Mouse (Mus musculus) intestine, embryonic 15.5 days (tissue): Measurements from ENCODE around the gene Gm9603. TPM values are rescaled to one million over a fixed set of nuclear protein-coding genes. Genes with fewer than 3 reads are reported as not detected.
"Not testable (repeated sequence)": the region's sequence is repeated elsewhere in the genome, so short reads cannot be mapped to it uniquely, and the experiment has no call there.

ENCODE experiments used
- ATAC-seq: fragments of 200-750 bp; cut with Nextera tagmentation; 2 replicates; pipeline ENCODE4 v1.8.0; 2017; ENCODE audit warnings: moderate TSS enrichment, moderate library complexity
- H3K27ac ChIP-seq: fragments of 300-500 bp; sonication (generic); 2 replicates; pipeline ENCODE4 v1.5.1; 2015; ENCODE audit warnings: mild to moderate bottlenecking, inconsistent platforms
- H3K27me3 ChIP-seq: fragments of 300-500 bp; sonication (generic); replicated peaks from 2 replicates; pipeline ENCODE4 v1.6.1; 2015; ENCODE audit warnings: inconsistent platforms
- H3K36me3 ChIP-seq: fragments of 300-500 bp; sonication (generic); 2 replicates; pipeline ENCODE4 v1.6.1; 2015; ENCODE audit warnings: inconsistent platforms
- H3K4me1 ChIP-seq: fragments of 300-500 bp; sonication (generic); replicated peaks from 2 replicates; pipeline ENCODE4 v1.6.1; 2015; ENCODE audit warnings: inconsistent platforms
- H3K4me2 ChIP-seq: fragments of 300-500 bp; sonication (generic); replicated peaks from 2 replicates; pipeline ENCODE4 v1.6.1; 2015; ENCODE audit warnings: mild to moderate bottlenecking, inconsistent platforms
- H3K4me3 ChIP-seq: fragments of 300-500 bp; sonication (generic); replicated peaks from 2 replicates; pipeline ENCODE4 v1.5.1; 2015; ENCODE audit warnings: inconsistent platforms
- H3K9ac ChIP-seq: fragments of 300-500 bp; sonication (generic); 2 replicates; pipeline ENCODE4 v1.6.1; 2015; ENCODE audit warnings: inconsistent platforms
- H3K9me3 ChIP-seq: fragments of 300-500 bp; sonication (generic); 2 replicates; pipeline ENCODE4 v1.6.1; 2016; ENCODE audit warnings: inconsistent platforms
- WGBS: fragments of 180-500 bp; shearing (Covaris S2); methylation state at CpG from one replicate; pipeline ENCODE4 v1.1.7; 2015; 5-methylcytosine and 5-hydroxymethylcytosine counted together
- polyA plus RNA-seq: library from polyadenylated mRNA; unstranded; fragments of >200 nt; fragmentation: Nextera tagmentation; extraction: Ambion mirVana; gene quantifications from 2 replicates; pipeline ENCODE4 v1.2.1, GENCODE M21; 2015

The Gm9603 gene
- polyA plus RNA-seq, result not detected in 2 replicates

- not testable (repeated sequence) for H3K27ac ChIP-seq, ATAC-seq, H3K4me1 ChIP-seq, H3K9ac ChIP-seq, H3K36me3 ChIP-seq, H3K4me3 ChIP-seq, H3K9me3 ChIP-seq, H3K4me2 ChIP-seq, H3K27me3 ChIP-seq
- no CpG with 5 or more reads among the region's 2 CpGs for WGBS
Measured at GRCm38 (mm10) chr14:5687357-5687756, at the start of gene Gm9603. Gene Gm9603, minus strand, starts transcription at chr14:5687457.

GRCm38 (mm10) chr14:5632928-5633327, 54.3 kb downstream of the Gm9603 start, which contains the start of gene Gm8265:
Gene Gm8265, minus strand, starts transcription at chr14:5633028.
- H3K9ac ChIP-seq, H3K27ac ChIP-seq: not testable (repeated sequence)
- WGBS, result no CpG with 5 or more reads among the region's 1 CpGs

More at GRCm38 (mm10) chr14:5632928-5633327, 54.3 kb downstream of the Gm9603 start, which contains the start of gene Gm8265:
- not testable (repeated sequence) for H3K4me2 ChIP-seq, H3K4me1 ChIP-seq, ATAC-seq, H3K4me3 ChIP-seq, H3K9me3 ChIP-seq, H3K36me3 ChIP-seq, H3K27me3 ChIP-seq

Other genes starting within 250 kb of the Gm9603 start
- 0.39 TPM in 2 replicates for gene Gm3194, start 232.0 kb downstream of the Gm9603 start, polyA plus RNA-seq
- gene Gm8246, start 209.6 kb downstream of the Gm9603 start, polyA plus RNA-seq, result not detected in 2 replicates
- not detected in 2 replicates for gene Gm3187, start 203.2 kb downstream of the Gm9603 start, polyA plus RNA-seq
- gene Gm3488, start 185.8 kb downstream of the Gm9603 start, polyA plus RNA-seq, result 0.43 and 0.52 TPM in 2 replicates
- gene Gm3532, start 149.0 kb downstream of the Gm9603 start, polyA plus RNA-seq, result not detected in 2 replicates
- not detected in 2 replicates for gene Gm8265, start 54.4 kb downstream of the Gm9603 start, polyA plus RNA-seq
- 0.09 and 0.21 TPM in 2 replicates for gene Gm3373, start 54.1 kb upstream of the Gm9603 start, polyA plus RNA-seq
- 0.58 and 0.59 TPM in 2 replicates for gene Gm3383, start 120.5 kb upstream of the Gm9603 start, polyA plus RNA-seq
- gene Gm3424, start 142.9 kb upstream of the Gm9603 start, polyA plus RNA-seq, result not detected in 2 replicates
- gene Gm8237, start 192.9 kb upstream of the Gm9603 start, polyA plus RNA-seq, result 0.06 TPM in 1 of 2 replicates, not detected in the other